Mouse (Mus musculus) ovary, postnatal 10 days (tissue): ENCODE measurements around the gene Gm21797.
"Not testable (repeated sequence)": the region's sequence is repeated elsewhere in the genome, so short reads cannot be mapped to it uniquely, and the experiment has no call there.

ENCODE experiments used
- DNase-seq: peaks from one replicate; pipeline ENCODE4 v3.0.0; 2022; ENCODE audit warnings: low spot score

The Gm21797 gene

DNA sequence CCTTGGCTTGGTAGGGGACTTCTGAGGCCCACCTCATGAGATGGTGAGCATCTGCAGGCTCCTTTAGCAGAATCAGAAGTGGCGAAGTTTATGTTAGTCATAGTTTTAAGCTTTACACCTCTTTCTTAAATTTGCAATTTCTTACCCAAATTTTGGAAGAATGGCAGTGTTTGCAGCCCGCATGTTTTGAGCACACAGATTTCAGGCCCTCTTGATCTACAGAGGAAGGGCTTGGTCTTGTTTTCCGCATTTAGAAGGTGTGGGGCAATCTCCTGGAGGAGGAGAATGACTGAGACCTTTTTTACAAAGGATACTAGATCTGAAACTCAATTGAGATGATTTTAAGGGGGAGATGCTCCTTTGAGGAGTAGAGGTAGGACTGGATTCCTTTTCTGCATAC is at the start of gene Gm21797:
TSS of gene Gm21797 (minus strand) at position 101 of the 400 bp plus-strand sequence.
- not testable (repeated sequence) for DNase-seq

DNA sequence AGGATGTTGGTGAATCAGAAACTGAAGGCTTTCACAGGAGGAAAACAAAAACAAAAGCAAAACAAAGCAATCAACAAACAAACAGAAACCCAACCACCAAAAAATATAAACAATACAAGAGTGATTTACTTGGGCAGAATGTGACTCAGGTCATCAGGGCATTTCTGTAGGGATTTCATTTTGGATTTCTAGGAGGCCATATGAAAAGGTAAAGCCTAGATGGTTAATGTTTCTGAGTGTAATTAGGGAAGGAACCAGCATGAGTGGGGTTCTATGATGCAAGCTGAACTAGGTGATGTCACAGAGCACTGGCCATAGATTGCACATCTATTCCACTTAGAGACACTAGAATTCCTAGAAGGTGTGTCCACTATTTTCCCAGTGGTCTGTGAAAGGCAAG is 29.0 kb upstream of the Gm21797 start, which contains the start of gene Gm20795:
TSS of gene Gm20795 (plus strand) at position 301 of the 400 bp plus-strand sequence.
- DNase-seq: not testable (repeated sequence)
